Mouse (Mus musculus) CD4-positive, CD25-positive, alpha-beta regulatory T cell, adult 2 months (primary cell): Measurements from ENCODE around the gene Smad1.
"Not testable (repeated sequence)": the region's sequence is repeated elsewhere in the genome, so short reads cannot be mapped to it uniquely, and the experiment has no call there.

ENCODE experiments used
- DNase-seq: peaks from one replicate; pipeline ENCODE4 v3.0.0-alpha.2; 2012; ENCODE audit warnings: low read depth, low spot score

Smad1 gene

DNA sequence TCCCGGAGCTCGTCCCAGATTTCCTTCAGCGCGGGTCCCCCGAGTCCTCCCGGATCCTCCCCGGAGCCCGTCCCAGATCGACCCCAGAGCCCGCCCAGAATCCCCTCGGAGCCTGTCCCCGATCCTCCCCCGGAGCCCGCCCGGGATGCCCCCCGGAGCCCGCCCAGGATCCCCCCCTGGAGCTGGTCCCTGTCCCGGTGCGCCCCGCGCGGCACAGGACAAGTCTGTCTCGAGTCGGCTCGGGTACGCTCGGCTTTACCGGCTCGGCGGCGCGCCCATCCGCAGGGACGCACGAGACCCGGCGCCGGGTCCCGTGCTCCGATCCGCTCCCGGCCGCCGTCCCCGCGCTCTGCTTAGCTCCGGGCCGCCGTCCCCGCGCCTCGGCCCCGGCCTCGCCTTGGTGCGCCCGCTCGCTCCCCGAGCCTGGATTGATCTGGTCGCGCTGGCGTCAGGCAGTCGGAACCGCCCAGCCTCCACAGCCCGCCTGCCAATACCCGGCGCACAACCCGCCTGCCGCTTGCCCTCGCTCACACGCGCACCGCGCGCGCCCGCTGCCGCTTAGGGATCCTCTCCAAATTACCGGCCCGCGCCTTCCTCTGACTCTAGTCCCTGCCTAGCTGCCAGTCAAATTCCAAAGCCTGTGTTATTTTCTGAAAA lies at the start of gene Smad1:
Gene Smad1, minus strand, starts transcription at position 525 of the 657 bp plus-strand sequence.
- DNase-seq, result peak; percentile 86

DNA sequence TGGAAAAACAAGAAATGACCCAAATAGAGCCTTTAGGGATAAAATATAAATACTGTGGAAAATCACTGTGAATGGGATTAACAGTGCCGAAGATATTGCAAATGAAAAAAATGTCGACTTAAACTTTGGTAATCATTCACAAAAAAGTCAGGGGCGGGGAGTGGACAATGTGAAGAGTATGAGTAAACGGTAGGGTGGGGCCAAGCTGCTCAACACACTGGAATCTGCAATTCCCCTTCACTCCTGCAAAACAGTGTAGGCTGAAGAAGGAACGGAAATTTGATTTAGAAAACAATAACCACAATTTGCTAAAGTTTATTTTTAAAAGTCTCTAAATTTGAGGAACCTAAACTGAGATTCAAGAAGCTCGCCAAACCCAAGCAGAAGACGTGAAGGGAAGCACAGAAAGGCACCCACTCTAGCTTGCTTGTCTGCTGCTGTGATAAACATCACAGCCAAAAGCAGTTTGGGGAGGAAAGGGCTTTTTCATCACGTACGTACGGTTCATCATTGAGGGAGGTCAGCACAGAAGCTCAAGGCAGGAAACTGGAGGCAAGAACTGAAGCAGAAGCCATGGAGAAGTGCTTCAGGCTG lies 48.0 kb upstream of the Smad1 start:
- no peak for DNase-seq

DNA sequence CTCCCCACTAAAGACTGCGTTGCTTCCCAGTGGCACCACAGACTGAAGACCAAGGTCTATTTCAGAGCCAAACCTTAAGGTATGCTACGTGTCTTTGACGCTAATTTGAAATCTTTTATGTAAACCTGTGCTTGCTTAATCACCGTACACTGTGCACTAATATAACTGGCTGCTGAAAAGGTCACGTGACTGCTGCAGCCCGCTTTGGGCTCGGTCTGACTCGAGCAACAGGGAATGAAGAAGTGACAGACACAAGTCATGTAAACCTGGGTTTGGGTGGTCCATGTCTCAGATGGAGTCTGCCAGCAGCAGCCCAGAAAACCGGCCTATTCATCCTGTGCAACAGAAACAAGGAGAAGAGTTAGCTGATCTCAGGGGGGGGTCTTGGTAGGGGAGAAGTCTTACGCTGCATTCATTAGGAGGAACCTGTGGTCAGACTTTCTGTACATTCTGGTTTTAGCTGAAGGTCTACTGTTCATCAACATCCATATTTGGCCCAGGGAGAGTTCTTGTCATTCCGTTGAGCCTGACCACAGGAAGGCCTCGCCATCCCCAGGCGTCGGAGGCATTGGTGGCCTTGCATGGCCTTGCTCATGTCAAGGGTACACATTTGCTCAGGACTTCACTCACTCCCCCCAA lies 44.3 kb upstream of the Smad1 start:
- no peak for DNase-seq

DNA sequence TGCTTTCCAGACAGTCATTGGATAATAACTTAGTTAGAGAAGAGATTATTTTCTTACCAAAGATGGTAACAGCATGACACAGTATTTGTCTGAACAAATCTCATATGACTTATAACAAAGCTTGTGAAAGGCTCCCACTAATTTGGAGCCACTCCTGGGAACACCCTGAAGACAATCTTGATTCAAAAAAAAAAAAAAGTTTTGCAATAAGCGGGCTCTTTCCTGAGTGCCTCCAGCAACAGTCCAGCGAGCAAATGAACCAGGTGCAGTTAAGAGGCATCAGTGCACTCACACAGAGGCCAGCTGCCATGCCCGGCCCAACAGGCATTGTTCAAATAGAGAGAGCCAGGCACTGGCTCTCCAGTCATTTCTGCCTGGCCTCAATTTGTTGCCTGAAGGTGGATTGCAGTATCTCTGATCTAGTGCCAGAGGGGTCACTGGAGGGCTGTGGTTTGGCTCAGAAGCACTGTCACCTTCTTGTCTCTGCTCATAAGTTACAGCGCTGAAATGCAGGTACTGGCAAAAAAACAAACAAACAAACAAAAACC lies 34.7 kb upstream of the Smad1 start:
- no peak for DNase-seq

DNA sequence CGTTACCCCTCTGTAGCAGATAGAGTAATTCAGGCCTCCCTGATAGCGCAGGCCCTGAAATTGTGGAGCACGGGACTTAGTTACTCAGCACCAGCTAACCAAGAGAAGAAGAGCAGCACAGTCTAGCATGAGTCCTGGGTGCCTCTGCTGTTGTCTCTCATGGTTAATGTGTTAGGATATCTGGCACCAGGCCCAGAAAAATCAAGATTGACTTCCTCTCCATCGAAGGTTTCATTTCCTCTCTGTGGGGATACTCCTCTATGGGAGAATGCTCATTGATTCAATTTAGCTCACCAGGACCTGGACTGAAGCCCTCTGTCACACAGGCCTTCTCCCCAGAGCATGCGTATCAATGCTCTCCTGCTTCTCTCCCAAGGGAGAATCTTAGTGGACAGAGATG lies 15.6 kb upstream of the Smad1 start:
- DNase-seq, result no peak

DNA sequence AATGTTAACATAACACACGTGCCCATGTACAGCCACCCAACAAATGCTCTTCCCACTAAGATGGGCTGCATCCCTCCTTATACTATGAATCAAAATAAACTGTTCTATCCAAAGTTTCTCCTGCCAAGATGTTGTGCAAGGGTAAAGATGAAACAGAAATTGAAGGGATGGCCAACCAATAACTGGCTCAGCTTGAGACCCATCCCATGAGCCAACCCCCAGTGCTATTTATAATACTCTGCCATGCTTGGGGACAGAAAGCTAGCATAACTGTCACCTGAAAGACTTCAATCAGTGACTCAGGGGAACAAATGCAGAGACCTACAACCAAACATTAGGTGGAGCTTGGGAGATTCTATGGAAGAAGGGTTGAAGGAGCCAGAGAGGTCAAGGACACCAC lies 11.2 kb upstream of the Smad1 start:
- DNase-seq, result no peak

DNA sequence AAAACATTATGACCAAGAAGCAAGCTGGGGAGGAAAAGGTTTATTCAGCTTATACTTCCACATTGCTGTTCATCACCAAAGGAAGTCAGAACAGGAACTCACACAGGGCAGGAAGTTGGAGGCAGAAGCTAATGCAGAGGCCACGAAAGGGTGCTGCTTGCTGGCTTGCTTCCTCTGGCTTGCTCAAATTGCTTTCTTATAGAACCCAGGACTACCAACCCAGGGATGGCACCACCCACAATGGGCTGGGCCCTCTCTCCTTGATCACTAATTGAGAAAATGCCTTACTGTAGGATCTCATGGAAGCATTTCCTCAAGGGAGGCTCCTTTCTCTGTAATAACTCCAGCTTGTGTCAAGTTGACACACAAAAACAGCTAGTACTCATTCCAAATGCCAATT lies 8.0 kb upstream of the Smad1 start:
- DNase-seq, result not testable (repeated sequence)

DNA sequence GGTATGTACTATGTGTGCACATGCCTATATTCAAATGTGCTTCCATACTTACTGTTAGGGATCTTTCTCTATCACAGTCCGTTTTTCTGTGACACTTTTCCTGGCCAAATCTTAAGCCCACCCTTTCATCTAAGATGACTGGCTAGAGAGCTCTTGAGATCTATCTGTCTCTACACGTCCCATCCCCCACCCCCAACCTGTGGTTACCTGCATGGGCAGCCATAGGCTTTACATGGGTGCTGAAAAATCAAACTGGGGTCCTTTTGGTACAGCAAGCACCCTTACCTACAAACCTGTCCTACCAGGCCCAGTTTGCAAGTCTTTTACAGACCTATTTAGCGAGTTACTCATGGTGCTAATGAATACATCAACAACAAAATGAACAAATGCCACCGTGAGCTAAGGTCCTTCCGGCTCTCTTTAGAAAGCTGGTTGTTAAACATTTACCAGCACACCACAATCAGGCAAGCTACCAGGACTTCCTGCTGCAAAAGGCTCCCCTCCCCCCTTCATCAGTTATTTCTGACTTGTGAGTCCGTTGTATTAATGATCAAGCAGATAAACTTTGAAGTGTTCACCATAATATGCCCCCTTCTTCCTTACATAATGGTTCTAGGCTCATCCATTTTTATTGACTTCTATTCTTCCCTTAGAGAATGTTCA lies 5.7 kb upstream of the Smad1 start:
- DNase-seq, result no peak

DNA sequence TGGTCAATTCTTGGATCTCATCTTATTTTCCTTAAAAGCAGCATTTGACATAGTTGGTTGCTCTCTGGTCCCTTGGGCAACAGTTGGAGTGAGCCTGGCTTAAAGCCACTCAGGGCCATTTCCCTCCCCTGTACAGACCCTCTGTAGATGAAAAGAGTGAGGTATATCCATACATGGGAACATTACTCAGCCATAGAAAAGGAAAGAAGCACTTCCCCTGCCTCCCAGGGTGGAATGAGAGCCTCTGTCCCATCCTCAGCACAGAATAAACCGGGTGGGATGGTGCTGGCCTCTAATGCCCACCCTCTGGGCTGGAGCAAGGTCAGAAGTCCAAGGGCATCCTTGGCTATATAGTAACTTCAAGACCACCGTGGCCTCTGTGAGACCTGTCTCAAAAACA lies 1.4 kb upstream of the Smad1 start:
- no peak for DNase-seq

DNA sequence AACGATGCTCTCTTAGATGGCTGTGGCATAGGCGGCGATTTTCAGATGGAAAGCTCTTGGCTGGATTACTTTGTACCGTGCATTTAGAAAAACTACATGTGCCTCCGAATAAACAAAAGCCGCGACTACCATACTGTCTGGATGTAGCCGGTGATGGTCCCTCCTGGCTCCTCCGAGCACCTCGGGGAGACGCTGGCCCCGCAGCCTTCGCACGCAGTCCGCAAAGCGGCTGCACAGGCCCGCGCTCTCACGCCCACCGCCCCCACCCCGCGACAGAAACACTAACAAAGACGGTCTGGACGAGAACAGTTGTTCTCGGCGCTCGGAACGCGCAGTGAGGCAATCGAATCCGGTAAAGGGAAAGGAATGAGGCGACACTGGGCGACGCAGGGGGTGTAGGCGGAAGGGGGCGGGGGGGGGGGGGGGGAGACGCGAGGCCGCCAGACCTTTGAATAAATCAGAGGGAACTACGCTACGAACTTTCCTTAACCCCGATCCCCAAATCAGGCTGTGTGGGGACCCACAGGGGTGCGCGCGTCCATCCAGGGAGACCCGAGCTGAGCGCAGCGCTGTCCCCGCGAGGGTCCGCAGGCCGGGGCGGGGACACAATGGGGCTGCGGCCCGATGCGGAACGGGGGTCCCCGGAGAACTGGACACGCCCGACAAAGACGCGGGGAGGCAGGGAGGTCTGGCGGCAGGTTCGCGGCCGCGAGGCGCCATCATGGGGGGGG lies 902 bp downstream of the Smad1 start:
- peak; percentile 58 for DNase-seq

DNA sequence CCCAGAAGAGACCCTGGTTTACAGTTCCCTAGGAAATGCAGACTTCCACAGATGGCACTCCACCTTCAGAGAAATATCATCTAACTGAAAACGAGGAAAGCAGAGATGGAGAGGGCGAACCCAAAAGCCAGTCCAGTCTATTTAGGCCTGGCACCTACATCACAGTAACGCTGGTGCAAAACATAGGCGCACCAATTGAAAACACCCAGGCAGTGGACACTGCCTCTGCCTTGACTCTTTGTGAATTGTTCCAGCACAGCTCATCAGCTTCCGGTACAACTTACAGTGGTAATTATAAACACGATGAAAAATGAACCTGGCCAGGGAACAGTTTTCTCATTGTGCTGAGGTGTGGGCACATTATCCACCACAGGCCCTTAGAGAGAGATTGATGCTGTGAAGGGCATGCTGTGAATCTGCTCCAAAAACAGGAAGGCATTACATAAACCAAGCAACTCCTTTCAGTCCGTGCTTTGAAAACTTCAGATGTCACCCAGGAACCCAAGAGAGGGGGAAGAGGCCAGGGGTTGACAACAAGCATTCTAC lies 1.5 kb downstream of the Smad1 start:
- peak; percentile 6 for DNase-seq

DNA sequence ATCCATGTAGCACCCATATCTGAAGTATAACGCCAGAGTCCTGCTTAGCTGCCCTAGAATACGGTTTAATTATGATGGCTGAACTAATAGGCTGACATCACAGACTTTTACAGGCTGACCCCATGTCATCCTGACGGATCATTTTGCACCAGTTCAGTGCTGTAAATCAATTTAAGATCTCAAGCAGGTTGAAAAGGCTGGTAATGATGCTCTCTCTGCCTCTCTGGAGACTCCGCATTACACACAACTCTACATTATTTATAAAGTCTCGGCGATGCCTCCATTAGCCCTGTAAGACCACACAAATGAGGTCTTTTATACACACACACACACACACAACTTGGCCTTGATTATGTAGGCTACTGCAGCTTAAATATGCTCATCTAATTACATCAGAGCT lies 2.4 kb downstream of the Smad1 start:
- DNase-seq, result no peak

DNA sequence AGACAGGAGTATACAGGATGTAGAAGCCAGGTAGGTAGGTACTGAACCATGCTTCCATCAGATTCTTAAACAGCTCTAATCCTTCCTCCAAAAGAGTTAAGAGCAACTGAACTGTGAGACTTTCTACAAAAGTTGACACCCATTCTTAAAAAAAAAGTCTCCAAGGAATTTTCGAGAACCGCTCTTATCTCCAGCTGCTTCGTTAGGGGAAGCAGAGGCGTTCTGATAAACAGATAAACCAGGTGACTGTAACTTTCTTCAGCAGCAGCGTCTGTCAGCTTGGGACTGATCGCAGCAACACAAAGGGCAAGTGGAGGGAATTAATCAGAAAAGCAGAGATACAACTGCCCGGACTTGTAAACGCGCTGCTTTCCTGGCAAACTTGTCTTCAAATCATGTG lies 5.3 kb downstream of the Smad1 start:
- DNase-seq, result no peak

DNA sequence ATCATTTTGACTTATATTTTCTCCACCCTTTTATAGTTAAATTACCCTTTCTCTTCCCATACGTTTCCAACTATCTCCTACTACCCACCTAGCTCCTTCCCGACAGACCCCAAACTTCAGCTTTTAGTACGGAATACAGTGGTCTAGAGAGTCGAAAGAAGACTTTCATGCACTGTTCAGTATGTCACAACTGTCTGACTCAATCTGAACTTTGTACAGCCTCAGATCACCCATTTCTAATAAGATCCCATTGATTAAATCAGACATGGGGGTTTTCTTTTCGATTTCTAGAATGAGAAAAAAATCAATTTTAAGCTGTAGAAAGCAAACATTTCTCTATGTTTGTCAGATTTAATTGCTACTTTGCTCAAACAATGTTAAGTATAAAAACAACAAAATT lies 6.1 kb downstream of the Smad1 start:
- DNase-seq, result no peak

DNA sequence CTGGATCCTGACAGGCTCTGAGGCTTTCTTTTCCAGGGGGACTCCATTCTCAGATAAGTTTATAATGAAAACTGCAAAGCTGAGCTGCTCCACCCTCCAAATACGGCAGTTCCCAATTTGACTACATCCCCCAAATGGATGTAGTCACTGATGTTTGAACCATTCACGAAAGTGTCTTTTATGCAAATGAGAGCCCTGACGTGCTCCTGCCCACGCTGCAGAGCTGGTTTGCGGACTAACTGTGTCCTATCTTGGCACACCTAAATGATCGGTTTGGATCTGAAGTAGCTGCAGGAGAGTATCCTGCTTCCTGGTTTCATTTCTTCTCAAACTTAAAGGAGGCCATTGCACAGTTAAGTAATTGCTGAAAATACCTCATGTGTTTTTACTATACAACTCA lies 6.7 kb downstream of the Smad1 start:
- DNase-seq, result no peak

DNA sequence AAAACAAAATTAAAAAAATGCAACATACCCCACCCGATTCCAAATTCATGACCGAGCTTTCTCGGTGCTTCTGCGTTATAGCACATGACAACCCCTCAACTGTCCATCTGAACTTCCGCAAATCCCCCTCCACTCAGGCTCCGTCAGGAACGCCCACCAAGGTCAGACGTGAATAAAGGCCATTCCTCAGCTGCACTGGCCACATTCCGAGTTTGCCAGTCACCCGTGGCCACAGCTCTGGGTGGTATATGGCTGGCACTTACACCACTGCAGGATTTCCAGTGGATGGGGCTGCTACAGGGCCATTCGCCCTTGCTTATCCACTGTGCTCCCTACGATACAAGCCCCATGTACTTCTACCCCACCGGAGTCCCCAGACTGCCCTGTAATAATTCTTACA lies 7.9 kb downstream of the Smad1 start:
- no peak for DNase-seq

DNA sequence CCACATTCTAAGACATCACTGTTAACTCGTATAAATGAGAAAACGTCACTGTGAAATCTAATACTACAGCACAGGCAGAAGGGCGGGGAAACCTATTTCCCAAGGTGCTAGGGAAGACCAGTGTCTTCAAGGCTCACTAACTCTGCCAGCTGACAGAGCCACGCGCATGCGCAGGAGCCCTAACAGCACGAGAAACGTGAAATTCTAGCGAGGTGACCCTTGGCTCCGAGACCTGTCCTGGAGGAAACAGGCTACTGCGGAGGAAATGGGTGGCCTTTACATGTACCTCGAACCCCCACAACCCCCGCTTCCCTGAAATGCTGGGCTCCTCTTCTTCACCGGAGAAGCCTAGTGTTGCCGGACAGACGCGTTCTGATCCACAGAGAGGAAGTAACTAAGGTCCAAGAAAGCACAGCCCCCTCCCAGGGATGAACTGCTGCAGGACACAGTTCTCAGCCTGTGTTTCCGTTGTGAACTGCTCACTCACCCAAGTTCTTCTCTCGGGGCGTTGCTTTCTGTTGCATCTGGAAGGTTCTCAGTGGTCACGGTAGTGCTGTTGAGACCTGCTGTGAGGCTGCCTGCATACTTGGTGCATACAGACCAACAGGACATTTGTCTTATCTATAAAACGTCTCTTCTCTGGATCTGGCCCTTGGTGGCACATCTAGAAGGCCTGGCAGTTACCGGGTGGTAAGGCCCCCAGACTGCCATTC lies 10.1 kb downstream of the Smad1 start:
- DNase-seq, result no peak

DNA sequence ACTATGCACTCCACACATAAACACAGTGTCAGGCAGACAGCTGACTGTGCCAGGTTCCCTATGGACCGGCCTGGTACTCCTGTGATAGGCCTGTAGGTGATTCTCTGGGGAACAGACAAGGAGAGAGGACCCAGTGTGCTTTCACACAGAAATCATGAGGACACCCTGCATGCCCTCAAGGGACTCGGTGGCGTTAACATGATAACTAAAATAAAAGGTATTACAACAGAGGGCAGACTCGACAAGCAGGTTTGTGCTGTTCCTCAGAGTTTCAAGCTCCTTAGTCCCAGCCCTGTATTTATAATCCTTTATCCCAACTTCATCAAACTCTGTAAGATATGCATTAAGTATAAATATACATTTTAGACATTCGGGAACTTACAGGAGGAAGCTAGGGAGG lies 12.5 kb downstream of the Smad1 start:
- DNase-seq, result no peak

DNA sequence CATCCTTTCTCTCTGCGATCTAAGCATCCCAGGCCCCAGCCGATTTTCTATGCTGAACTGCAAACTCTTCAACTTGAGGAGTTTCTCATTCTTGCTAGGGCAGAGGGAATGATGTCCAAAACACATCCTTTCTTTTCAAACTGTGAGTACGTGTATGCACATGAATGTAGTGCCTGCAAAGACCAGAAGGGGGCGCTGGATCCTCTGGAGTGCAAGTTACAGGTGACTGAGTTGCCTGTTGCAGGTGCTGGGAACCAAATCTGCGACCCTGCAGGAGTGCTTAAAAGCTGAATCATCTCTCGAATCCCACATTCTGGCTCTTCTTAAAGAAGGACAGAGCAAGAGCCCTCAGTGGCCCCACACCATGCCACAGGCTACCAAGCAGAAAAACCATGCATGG lies 13.0 kb downstream of the Smad1 start:
- DNase-seq, result peak; percentile 34

DNA sequence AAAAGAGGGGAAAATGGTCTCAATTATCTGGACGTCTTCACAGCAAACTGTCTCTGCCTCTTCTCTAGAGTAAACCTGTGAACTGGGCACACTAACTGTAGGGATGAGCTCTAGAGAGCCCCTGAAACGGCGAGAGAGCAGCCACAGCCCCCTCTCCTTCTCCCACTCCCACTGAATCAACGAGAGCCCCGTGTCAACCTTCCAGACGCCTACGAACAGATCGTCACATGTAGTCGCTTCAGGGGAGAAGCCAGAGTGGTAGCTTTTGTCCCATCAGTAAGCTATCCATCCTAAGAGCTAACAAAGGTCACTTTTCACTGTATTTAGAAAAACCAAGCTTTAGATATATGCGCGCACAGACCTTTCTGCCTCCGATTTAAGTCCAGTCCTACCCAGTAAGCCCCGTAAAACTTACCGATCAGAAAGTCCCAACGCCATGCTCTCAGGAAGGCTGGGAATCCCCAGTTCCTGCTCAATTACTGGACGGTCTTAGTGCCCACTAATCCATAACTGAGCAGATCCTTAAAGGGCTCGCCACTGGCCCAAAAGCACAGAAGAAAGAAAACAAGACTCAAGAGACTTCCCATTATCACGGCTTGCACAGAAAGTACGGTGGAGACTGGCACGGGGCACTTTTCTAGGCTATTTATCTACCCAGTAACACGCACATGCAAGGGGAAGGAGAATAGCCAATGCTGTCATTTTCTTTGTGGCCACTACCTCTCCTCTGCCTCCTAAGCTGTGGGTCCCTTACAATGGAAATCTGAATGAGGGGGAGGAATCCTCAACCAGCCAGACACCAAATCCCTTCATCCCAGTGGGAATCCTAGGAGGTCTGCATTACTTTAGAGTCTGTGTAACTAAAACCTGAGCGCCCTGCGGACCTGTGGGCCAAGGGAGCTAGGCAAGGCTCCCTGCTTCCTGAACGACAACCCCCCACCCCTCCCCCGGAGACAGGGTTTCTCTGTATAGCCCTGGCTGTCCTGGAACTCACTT lies 14.7 kb downstream of the Smad1 start:
- no peak for DNase-seq
